Mouse (Mus musculus) olfactory bulb, adult 2 months (tissue): Measurements from ENCODE around the gene Srd5a1. TPM values are rescaled to one million over a fixed set of nuclear protein-coding genes. Genes with fewer than 3 reads are reported as not detected.
"Not testable (repeated sequence)": the region's sequence is repeated elsewhere in the genome, so short reads cannot be mapped to it uniquely, and the experiment has no call there.

ENCODE experiments used
- H3K27ac ChIP-seq: fragments of 200-500 bp; 2 replicates; pipeline ENCODE4 v1.5.1; 2012; ENCODE audit warnings: low read depth, low read length; ENCODE audit not compliant: insufficient read depth
- H3K4me1 ChIP-seq: fragments of 200-500 bp; 2 replicates; pipeline ENCODE4 v1.6.1; 2012; ENCODE audit warnings: low read length; ENCODE audit not compliant: control insufficient read depth, insufficient read depth
- H3K4me3 ChIP-seq: fragments of 200-500 bp; 2 replicates; pipeline ENCODE4 v1.5.1; 2012; ENCODE audit warnings: mild to moderate bottlenecking, low read depth, low read length, moderate library complexity; ENCODE audit not compliant: insufficient read depth
- CTCF ChIP-seq: fragments of 200-500 bp; IDR thresholded peaks from 2 replicates; pipeline ENCODE4 v1.5.1; 2012; ENCODE audit warnings: low read depth, mild to moderate bottlenecking, low read length, moderate library complexity; ENCODE audit not compliant: insufficient read depth
- POLR2A ChIP-seq: fragments of 200-500 bp; IDR thresholded peaks from 2 replicates; pipeline ENCODE4 v1.6.1; 2012; ENCODE audit warnings: mild to moderate bottlenecking, low read depth, low read length, moderate library complexity; ENCODE audit not compliant: insufficient read depth
- WGBS: fragments of 180-500 bp; shearing (Covaris S2); methylation state at CpG from one replicate; pipeline ENCODE4 v1.1.7; 2018; 5-methylcytosine and 5-hydroxymethylcytosine counted together
- polyA plus RNA-seq: library from polyadenylated mRNA; stranded (reverse); fragments of >200 nt; gene quantifications from 2 replicates; pipeline ENCODE4 v1.2.4, GENCODE M21; 2012; ENCODE audit warnings: low replicate concordance; ENCODE audit not compliant: missing spikeins, insufficient read depth, insufficient read length

Gene Srd5a1
- polyA plus RNA-seq, 1 experiment = not detected

- 92% methylated on average over 6 of the region's 6 CpGs for WGBS
- Histone ChIP-seq H3K4me3 (no peak overlapping the region), H3K4me1 (no peaks in the 10 kb centered on the region), H3K27ac (no peak overlapping the region)
- TF ChIP-seq POLR2A = no peak
- TF ChIP-seq CTCF = no peak
These were observed 27.7 kb downstream of the Srd5a1 start for GRCm38 (mm10) chr13:69583591-69583990.

- WGBS = 97% methylated on average over 6 of the region's 6 CpGs
- H3K4me1 ChIP-seq = no peaks in the 10 kb centered on the region
- H3K27ac ChIP-seq = no peak overlapping the region
- H3K4me3 ChIP-seq = no peak overlapping the region
- TF ChIP-seq CTCF = no peak
- no peak for TF ChIP-seq POLR2A
These were observed 28.8 kb downstream of the Srd5a1 start for GRCm38 (mm10) chr13:69582411-69582810.

DNA sequence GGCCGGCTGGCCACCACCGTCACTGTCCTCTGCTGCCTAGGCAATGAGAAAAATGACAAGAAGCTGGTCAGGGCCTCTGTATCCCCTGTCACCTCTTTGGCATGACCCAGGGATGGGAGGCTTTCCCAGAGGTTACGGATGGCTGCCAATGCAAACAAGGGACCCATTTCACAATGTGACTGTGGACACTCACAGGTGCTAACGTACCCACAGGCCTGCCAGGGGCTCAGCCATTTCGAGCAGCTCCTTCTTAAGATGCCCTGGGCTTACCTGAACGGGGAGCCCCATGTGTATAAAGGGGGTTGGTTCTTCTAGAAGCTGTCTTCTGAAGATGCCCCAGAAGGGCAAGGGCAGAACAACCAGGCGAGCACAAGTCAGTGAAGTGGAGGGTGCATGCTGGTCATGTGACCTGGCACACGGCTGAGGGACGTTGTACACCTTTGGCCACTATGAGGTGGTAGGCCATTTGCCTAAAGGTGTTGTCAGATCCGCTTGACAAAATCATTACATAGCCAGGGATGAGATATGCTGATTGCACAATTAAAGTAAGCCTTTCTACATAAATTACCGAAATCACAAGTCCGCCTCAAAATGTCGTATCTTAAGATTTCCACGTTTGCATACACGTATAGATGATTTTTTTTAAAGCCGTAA, 33.9 kb downstream of the Srd5a1 start:
- 93% methylated on average over 16 of the region's 16 CpGs for WGBS
- no peak overlapping the region for H3K4me3 ChIP-seq
- no peak overlapping the region for H3K27ac ChIP-seq
- H3K4me1 ChIP-seq = no peaks in the 10 kb centered on the region
- no peak for TF ChIP-seq CTCF
- TF ChIP-seq POLR2A = no peak

GRCm38 (mm10) chr13:69576676-69577075, 34.6 kb downstream of the Srd5a1 start:
- Histone ChIP-seq H3K4me3 (no peak overlapping the region), H3K4me1 (no peaks in the 10 kb centered on the region), H3K27ac (no peak overlapping the region)
- no peak for TF ChIP-seq POLR2A
- TF ChIP-seq CTCF = no peak
- 66% methylated on average over 11 of the region's 11 CpGs for WGBS

DNA sequence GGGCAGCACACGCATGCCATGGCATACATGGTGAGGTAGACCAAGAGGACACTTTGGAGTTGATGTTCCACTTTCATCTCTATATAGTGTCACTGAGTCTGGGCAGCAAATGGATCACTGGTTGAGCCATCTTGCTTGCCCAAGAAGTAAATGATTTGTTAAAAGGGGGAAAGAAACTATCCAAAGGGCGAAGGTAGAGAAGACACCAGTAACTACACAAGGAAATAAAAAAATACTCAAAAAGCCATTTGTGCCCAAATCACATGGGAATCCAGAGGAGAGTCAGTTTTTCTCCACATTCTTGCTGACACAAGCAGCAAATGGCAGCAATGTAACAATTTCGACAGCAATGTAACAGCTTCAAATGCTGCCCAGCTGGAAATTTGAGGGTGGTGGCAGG, 38.6 kb downstream of the Srd5a1 start:
- no peak for TF ChIP-seq POLR2A
- Histone ChIP-seq H3K4me1 (no peaks in the 10 kb centered on the region), H3K27ac (no peak overlapping the region), H3K4me3 (no peak overlapping the region)
- WGBS = 94% methylated on average over 3 of the region's 3 CpGs

DNA sequence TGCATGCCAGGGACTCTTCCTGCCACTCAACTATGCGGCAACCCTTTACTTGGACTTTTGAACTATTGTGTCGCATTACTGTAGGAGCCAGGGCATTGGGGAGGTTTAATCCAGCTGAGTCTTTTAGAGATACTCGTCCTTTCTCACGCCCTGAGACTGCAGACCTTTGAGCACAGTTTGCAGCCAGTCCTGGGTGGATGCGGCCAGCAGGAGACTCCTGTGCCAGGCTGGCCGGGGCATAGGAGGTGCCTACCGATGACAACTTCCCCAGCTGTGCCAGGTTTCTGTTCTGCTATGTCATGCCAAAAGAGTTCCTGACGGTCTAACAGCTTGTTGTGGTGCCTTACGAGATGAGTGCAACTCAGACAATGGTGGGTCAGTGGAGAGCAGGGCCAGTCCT, 42.0 kb downstream of the Srd5a1 start:
- H3K27ac ChIP-seq = no peak overlapping the region
- H3K4me1 ChIP-seq = no peaks in the 10 kb centered on the region
- H3K4me3 ChIP-seq = no peak overlapping the region
- TF ChIP-seq CTCF (no peak), POLR2A (no peak)
- WGBS = 78% methylated on average over 9 of the region's 9 CpGs

DNA sequence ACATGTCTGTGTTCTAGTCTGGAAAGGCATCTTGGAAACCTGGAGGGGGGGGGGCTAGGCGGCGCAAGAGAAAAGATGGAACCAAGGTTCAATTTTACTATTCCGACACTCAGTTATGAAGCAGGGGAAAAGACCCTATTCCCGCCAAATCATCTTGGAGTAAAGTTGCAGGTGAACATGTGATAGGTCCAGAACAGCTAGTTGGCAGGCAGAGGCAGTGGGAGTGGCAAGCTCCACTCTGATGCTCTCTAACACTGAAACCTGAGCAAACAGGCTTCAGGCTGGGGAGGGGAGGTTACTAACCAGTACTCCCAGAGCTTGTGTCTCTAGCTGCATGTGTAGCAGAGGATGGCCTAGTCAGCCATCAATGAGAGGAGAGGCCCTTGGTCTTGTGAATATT, 45.8 kb downstream of the Srd5a1 start:
- 97% methylated on average over 4 of the region's 4 CpGs for WGBS
- H3K27ac ChIP-seq, H3K4me1 ChIP-seq, H3K4me3 ChIP-seq: not testable (repeated sequence)

DNA sequence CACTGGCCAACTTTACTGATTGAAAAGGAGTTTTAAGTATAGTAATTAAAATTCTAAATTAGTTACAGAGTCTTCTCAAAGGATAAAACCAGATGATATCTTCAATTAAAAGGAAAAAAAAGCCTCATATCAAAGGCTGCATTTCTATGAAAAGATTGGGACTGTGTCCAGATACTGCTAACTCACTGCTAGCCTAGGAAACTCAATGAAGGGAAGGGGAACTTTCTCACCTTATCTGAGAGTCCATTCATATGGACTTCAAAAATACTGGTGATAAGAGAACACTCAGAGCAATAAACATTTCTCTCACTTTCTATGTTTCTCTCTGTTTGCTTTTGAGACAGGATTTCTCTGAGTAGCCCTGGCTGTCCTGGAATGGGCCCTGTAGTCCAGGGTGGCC, 46.7 kb downstream of the Srd5a1 start:
- Histone ChIP-seq H3K4me3 (no peak overlapping the region), H3K4me1 (no peaks in the 10 kb centered on the region; the same call in 1 of the 2 replicates), H3K27ac (no peak overlapping the region)
- TF ChIP-seq CTCF (no peak), POLR2A (no peak)

DNA sequence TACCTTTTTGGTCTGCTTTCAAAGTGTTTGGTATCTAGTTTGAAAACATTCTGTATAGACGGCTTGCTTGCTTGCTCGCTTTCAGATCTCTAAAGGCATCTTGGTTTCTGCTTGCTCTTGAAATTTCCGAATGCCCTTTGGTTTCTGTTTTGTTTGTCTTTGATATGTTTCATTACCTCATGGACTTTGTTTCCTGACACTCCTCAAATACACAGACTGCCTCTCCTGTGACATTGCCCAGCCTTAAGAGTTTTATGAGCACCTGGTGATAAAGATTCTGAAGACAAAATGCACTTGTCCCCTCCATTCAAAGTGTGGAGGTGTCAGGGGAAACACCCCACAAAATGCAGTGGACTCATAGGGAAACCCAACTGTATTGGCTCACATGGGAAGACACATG, 47.3 kb downstream of the Srd5a1 start:
- TF ChIP-seq POLR2A (no peak), CTCF (no peak)
- no peak overlapping the region for H3K27ac ChIP-seq
- WGBS = 85% methylated on average over 3 of the region's 3 CpGs
- no peaks in the 10 kb centered on the region; the same call in 1 of the 2 replicates for H3K4me1 ChIP-seq
- no peak overlapping the region for H3K4me3 ChIP-seq
